Mouse (Mus musculus) cortical plate, adult 2 months (tissue): Measurements from ENCODE around the gene Sdc3.

Experiments used
- CTCF ChIP-seq: fragments of 200-500 bp; IDR thresholded peaks from 2 replicates; pipeline ENCODE4 v1.5.1; 2011; ENCODE audit warnings: mild to moderate bottlenecking, control low read depth, low read length; ENCODE audit not compliant: insufficient read depth; ENCODE audit errors: extremely low read depth
- POLR2A ChIP-seq: fragments of 200-500 bp; IDR thresholded peaks from 2 replicates; pipeline ENCODE4 v1.6.1; 2011; ENCODE audit warnings: mild to moderate bottlenecking, low read length, control low read depth; ENCODE audit not compliant: insufficient read depth; ENCODE audit errors: extremely low read depth

DNA sequence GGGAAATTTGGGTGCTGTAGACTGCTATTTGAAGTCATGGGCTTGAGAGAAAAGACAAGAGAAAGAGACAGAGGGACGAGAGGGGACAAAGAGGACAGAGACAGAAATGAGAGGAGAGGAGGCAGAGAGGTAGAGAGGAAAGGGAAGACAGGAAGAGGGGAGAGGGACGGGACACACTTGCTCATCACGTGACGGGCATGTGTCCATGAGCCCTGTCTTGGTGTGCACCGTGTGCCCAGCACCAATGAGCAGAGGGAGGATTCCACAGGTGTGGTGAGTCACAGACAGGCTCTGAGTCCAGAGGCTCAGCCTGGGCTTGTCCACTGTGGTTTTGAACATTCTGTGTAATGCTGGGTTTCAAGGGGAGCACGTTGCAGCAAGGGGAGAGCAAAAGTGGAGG, 75.6 kb downstream of the Sdc3 start:
- TF ChIP-seq CTCF (no peak), POLR2A (no peak)
